Mouse (Mus musculus): ENCODE data around the gene Kdm8. TPM values are rescaled to one million over a fixed set of nuclear protein-coding genes. Genes with fewer than 3 reads are reported as not detected.

Kdm8 gene
- polyA plus RNA-seq, 1 experiment from 2014 or later = 11.1 TPM

- no peak overlapping the region for H3K4me3 ChIP-seq
- peaks cover 61% of the 10 kb centered on the region for H3K4me1 ChIP-seq
- H3K9ac ChIP-seq = peak overlapping the region; percentile 23; the same call in 1 of the 2 replicates
- no peaks in the 10 kb centered on the region for H3K9me3 ChIP-seq (replicated peaks)
- no peaks in the 10 kb centered on the region for H3K27me3 ChIP-seq (replicated peaks)
- ATAC-seq = no peak
- WGBS (ENCODE audit: insufficient replicate concordance) = 79% methylated on average over 4 of the region's 4 CpGs
- peaks cover 67% of the 10 kb centered on the region for H3K36me3 ChIP-seq
- no peak overlapping the region for H3K4me2 ChIP-seq
- peak overlapping the region; percentile 98 for H3K27ac ChIP-seq
Measured at GRCm38 (mm10) chr7:125470901-125471300, 26.4 kb downstream of the Kdm8 start.

- H3K27ac ChIP-seq = peak overlapping the region; percentile 98
- H3K27me3 ChIP-seq (replicated peaks) = no peaks in the 10 kb centered on the region
- H3K4me2 ChIP-seq = peak overlapping the region; percentile 66
- 9% methylated on average over 13 of the region's 13 CpGs for WGBS (ENCODE audit: insufficient replicate concordance)
- peak overlapping the region; percentile 24 for H3K4me3 ChIP-seq
- peak; percentile 93 for ATAC-seq
- no peaks in the 10 kb centered on the region for H3K9me3 ChIP-seq (replicated peaks)
- H3K9ac ChIP-seq = peak overlapping the region; percentile 74
- peaks cover 74% of the 10 kb centered on the region for H3K4me1 ChIP-seq
- peaks cover 60% of the 10 kb centered on the region for H3K36me3 ChIP-seq
Measured at GRCm38 (mm10) chr7:125471991-125472741, 27.7 kb downstream of the Kdm8 start.

DNA sequence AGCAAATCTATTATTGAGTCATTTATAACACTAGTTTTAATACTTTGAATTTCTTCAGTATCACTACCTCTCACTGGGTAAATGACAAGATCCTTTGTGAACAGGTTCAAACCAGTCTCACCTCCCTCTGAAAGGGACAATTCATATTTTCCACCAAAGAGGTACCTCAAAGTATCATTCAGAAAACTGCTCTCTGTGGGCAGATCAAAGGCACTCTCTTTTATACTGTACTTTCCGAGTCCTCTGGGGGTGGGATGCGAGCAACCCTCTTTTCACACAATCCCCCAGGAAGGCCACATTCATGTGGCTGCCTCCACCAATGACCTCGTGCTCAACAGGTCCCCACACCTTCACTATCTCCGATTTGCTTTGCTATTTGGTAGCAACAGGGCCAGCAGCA is 30.1 kb downstream of the Kdm8 start:
- no peak for ATAC-seq
- WGBS (ENCODE audit: insufficient replicate concordance) = 84% methylated on average over 4 of the region's 4 CpGs
- Histone ChIP-seq H3K27ac (peak overlapping the region; percentile 46; the same call in 1 of the 2 replicates), H3K36me3 (peaks cover 52% of the 10 kb centered on the region), H3K27me3 (replicated peaks) (no peaks in the 10 kb centered on the region), H3K4me2 (no peak overlapping the region), H3K9me3 (replicated peaks) (no peaks in the 10 kb centered on the region), H3K4me1 (peaks cover 91% of the 10 kb centered on the region), H3K9ac (peak overlapping the region; percentile 1; the same call in 1 of the 2 replicates), H3K4me3 (no peak overlapping the region)

DNA sequence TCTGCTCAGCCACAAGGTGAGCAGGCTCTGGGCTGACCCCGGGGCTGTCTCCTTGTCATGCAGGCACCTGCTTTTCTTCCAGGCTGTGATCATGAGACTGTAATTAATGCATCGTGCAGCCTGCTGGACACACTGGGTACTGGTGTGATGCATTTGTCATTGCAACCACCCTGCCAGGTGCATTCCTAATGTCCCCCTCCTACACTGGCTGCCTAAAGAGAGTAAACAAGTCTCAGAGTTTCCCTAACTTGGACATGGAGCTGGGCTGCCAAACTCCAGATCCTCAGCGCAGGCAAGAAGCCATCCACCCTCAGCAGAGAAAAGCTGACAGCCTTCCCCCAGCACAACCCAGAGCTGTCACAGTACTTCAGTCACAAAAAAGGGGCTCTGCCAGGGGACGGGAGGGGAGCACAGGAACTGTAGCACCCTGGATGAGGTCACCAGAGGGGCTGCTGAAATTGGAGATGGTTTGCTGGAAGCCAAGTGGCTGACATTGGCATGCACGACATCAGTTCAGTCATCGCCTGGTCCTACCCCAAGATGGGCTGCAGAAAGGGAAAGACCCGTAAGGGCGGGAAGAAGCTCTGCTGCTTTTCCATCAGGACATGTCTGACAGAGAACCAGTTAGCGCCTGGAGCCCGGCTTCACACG is 31.2 kb downstream of the Kdm8 start:
- H3K27ac ChIP-seq = peak overlapping the region; percentile 46; the same call in 1 of the 2 replicates
- no peaks in the 10 kb centered on the region for H3K9me3 ChIP-seq (replicated peaks)
- H3K4me1 ChIP-seq = peaks cover 89% of the 10 kb centered on the region
- H3K27me3 ChIP-seq (replicated peaks) = no peaks in the 10 kb centered on the region
- H3K9ac ChIP-seq = no peak overlapping the region
- H3K4me2 ChIP-seq = no peak overlapping the region
- WGBS (ENCODE audit: insufficient replicate concordance) = 82% methylated on average over 11 of the region's 11 CpGs
- no peak for ATAC-seq
- H3K4me3 ChIP-seq = no peak overlapping the region
- peaks cover 54% of the 10 kb centered on the region for H3K36me3 ChIP-seq

GRCm38 (mm10) chr7:125478391-125478984 is 34.0 kb downstream of the Kdm8 start:
- Histone ChIP-seq H3K9ac (no peak overlapping the region), H3K27ac (peak overlapping the region; percentile 76)

DNA sequence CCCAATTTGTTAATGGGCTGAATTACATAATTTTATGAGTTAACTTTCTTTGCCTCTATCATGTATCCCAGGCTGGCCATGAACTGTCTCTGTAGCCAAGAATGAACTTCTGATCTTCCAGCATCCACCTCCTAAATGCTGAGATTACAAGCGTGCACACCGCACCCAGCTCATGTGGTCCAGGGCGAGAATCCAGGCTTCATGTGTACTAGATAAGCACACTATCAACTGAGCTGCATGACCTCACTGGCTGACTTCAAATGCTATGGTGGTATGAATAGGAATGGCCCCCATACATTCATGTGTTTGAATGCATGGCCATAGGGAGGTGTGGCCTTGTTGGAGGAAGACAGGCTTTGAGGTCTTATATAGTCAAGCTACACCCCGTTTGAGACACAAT is 36.0 kb downstream of the Kdm8 start:
- H3K4me2 ChIP-seq = no peak overlapping the region
- H3K27me3 ChIP-seq (replicated peaks) = no peaks in the 10 kb centered on the region
- ATAC-seq = peak; percentile 62
- no peaks in the 10 kb centered on the region for H3K9me3 ChIP-seq (replicated peaks)
- WGBS (ENCODE audit: insufficient replicate concordance) = 65% methylated on average over 4 of the region's 4 CpGs
- no peak overlapping the region for H3K9ac ChIP-seq
- peaks cover 75% of the 10 kb centered on the region for H3K36me3 ChIP-seq
- peaks cover 69% of the 10 kb centered on the region for H3K4me1 ChIP-seq
- peak overlapping the region; percentile 43; the same call in 1 of the 2 replicates for H3K27ac ChIP-seq
- no peak overlapping the region for H3K4me3 ChIP-seq

More at GRCm38 (mm10) chr7:125478391-125478984, 34.0 kb downstream of the Kdm8 start:
- Histone ChIP-seq H3K27me3 (replicated peaks) (no peaks in the 10 kb centered on the region), H3K9me3 (replicated peaks) (no peaks in the 10 kb centered on the region), H3K4me1 (peaks cover 65% of the 10 kb centered on the region), H3K4me3 (no peak overlapping the region), H3K4me2 (no peak overlapping the region), H3K36me3 (peaks cover 65% of the 10 kb centered on the region)
- ATAC-seq = peak; percentile 55
- WGBS (ENCODE audit: insufficient replicate concordance) = 78% methylated on average over 7 of the region's 7 CpGs

- Histone ChIP-seq H3K4me1 (peaks cover 67% of the 10 kb centered on the region), H3K9ac (no peak overlapping the region), H3K36me3 (peaks cover 82% of the 10 kb centered on the region), H3K9me3 (replicated peaks) (no peaks in the 10 kb centered on the region), H3K4me2 (no peak overlapping the region), H3K27ac (0 out of 2 replicates have a peak overlapping the region, but pooled peaks have one; percentile 3), H3K27me3 (replicated peaks) (no peaks in the 10 kb centered on the region), H3K4me3 (no peak overlapping the region)
- no peak for ATAC-seq
- 77% methylated on average over 3 of the region's 3 CpGs for WGBS (ENCODE audit: insufficient replicate concordance)
Measured at GRCm38 (mm10) chr7:125482339-125482738, 37.9 kb downstream of the Kdm8 start.

GRCm38 (mm10) chr7:125482886-125483285 is 38.4 kb downstream of the Kdm8 start:
- Histone ChIP-seq H3K4me2 (no peak overlapping the region), H3K4me1 (peaks cover 67% of the 10 kb centered on the region), H3K27ac (peak overlapping the region; percentile 3; the same call in 1 of the 2 replicates), H3K4me3 (no peak overlapping the region), H3K9ac (no peak overlapping the region), H3K27me3 (replicated peaks) (no peaks in the 10 kb centered on the region), H3K9me3 (replicated peaks) (no peaks in the 10 kb centered on the region), H3K36me3 (peaks cover 76% of the 10 kb centered on the region)
- WGBS (ENCODE audit: insufficient replicate concordance) = 67% methylated on average over 2 of the region's 2 CpGs
- ATAC-seq = no peak

DNA sequence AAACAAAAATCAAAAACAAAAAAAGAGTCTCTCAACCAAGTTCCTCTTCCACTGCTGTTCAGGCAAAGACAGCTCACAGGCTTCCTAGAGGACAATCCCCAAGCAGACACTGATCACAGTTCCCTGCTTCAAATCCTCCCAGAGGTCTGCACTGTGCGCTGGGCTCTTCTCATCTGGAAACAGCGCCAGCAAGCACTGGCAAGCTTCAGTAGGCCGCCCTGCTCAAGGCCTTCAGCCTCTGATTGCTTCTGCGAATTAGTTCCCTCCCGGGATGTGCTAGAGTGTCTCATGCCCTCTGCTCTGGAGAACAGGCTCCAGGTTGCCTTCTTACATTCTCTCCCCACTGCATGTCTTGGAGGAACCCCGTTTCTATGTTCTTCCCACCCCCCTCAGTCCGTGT is 40.3 kb downstream of the Kdm8 start:
- ATAC-seq = no peak
- no peaks in the 10 kb centered on the region for H3K9me3 ChIP-seq (replicated peaks)
- 0 out of 2 replicates have a peak overlapping the region, but pooled peaks have one; percentile 17 for H3K27ac ChIP-seq

GRCm38 (mm10) chr7:125486121-125486630 is 41.7 kb downstream of the Kdm8 start:
- H3K4me3 ChIP-seq = no peak overlapping the region
- 92% methylated on average over 16 of the region's 16 CpGs for WGBS (ENCODE audit: insufficient replicate concordance)
- H3K36me3 ChIP-seq = peaks cover 57% of the 10 kb centered on the region
- H3K4me2 ChIP-seq = no peak overlapping the region
- H3K9me3 ChIP-seq (replicated peaks) = no peaks in the 10 kb centered on the region
- no peak for ATAC-seq
- H3K27ac ChIP-seq = peak overlapping the region; percentile 66
- H3K4me1 ChIP-seq = peaks cover 72% of the 10 kb centered on the region
- no peaks in the 10 kb centered on the region for H3K27me3 ChIP-seq (replicated peaks)
- H3K9ac ChIP-seq = no peak overlapping the region

More for the DNA sequence above, 40.3 kb downstream of the Kdm8 start:
- Histone ChIP-seq H3K4me1 (peaks cover 71% of the 10 kb centered on the region), H3K4me3 (no peak overlapping the region), H3K36me3 (peaks cover 71% of the 10 kb centered on the region), H3K4me2 (no peak overlapping the region), H3K9ac (no peak overlapping the region), H3K27me3 (replicated peaks) (no peaks in the 10 kb centered on the region)
- 88% methylated on average over 7 of the region's 7 CpGs for WGBS (ENCODE audit: insufficient replicate concordance)

DNA sequence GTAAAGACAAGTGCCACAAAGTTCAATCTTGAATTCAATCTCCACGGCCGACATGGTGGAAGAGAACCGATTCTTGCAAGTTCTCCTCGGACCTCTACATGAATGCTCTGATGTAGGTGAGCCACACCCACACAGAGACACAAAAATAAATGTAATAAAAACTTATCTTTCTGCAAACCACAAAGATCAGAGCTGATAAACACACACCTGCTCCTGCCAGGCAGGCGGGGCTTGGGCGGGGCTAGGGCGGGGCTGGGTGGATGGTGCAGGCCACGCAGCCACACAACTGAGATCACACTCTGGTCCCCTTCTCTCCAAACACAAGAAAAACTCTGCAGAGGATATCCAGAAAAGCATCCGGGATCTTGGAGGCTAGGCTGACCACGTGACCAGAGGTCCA is 42.6 kb downstream of the Kdm8 start:
- H3K27ac ChIP-seq = peak overlapping the region; percentile 66
- H3K9ac ChIP-seq = peak overlapping the region; percentile 40; the same call in 1 of the 2 replicates
- WGBS (ENCODE audit: insufficient replicate concordance) = 57% methylated on average over 10 of the region's 10 CpGs
- peaks cover 77% of the 10 kb centered on the region for H3K4me1 ChIP-seq
- peaks cover 49% of the 10 kb centered on the region for H3K36me3 ChIP-seq
- H3K27me3 ChIP-seq (replicated peaks) = no peaks in the 10 kb centered on the region
- H3K4me2 ChIP-seq = peak overlapping the region; percentile 53
- no peaks in the 10 kb centered on the region for H3K9me3 ChIP-seq (replicated peaks)
- ATAC-seq = peak; percentile 30; the same call in 1 of the 2 replicates
- no peak overlapping the region for H3K4me3 ChIP-seq

Measured in liver, embryonic 12.5 days (tissue).